Mouse (Mus musculus): ENCODE measurements at regions not wholly inside any gene's neighbourhood (a gene's known extent, or its start where the extent isn't known, plus 50 kb on each side); places are given as distances from the start of the nearest gene placed in this dataset.

DNA sequence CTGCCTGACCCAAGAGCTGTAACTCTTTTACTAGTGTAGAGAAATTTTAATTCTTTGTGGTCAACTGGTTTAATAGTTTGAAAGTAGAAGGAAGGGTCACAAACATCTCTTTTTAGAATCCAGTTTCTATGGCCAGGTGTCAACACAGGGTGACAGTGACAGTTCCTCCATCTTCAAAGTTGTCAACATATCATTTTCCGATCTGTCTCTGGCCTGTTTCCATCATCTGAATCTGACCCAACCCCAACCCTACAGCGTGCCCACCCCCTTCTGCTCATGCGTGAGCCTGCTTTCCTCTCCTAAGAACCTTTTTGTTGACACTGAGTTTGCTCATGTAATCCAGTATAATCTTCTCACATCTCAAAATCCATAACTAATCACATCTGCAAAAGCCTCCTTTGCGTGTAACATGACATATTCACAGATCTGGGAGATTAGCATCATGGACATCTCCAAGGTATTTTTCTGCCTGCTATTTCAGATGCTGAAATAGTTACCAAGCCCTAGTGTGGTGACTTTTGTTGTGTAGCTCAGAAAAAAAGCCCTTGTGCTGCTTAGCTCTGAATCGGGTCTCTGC, 168.4 kb downstream of the B3gnt2 start:
- no peak for DNase-seq (ENCODE audit: low spot score)

DNA sequence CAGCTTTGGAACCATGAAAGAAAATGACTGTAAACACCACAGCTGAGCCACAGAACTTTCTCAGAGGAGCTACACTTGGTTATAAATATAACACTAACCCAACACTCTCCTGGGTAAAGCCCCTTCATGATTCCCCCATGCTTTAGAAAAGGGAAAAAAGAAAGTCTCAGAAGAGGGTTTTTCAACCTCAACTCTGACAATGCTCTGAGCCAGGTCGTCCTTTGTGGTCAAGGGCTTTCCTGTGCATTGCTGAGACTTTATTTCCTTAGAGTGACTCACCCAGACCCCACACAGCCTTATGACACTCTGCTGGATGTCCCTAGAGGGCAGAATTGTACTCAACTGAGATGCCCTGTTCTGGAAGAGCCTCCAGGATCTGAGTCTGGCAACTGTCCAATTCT, 167.8 kb downstream of the B3gnt2 start:
- DNase-seq (ENCODE audit: low spot score): no peak

DNA sequence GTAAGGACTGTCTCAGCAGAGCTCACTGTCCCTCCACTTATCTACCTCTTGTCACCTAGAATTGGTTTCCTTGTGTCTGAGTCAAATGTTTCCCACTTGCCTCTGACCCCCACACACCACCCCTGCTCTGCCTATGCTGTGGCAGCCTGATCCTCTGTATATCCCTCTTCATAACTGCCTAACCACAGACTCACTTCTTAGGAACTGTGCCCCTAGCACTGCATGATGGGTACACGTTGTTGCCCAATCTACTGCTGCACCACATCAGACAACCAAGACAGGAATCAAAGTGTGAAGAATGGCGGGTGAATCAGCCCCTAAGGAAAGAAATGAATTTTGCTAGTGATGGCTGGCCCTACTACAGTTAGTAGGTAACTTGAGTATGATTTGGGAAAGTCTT, 167.4 kb downstream of the B3gnt2 start:
- DNase-seq (ENCODE audit: low spot score): no peak

DNA sequence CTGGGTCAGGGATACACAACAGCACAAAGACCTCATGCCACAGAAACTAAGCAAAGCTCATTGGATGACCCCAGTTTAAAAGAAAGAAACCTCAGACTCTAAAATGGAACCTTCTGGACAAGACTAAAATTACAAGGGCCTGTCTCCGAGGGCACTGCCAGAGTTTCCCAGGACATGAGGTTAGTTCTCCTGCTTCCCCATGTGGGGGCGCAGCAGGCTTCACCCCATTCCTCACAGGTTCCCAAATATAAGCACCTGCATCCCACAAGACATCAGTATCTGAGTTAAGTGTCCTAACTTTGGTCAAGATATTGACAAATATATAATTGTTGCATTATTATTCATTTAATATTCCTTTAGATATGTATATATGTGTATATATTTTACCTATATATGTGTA, 166.8 kb downstream of the B3gnt2 start:
- DNase-seq (ENCODE audit: low spot score): no peak

DNA sequence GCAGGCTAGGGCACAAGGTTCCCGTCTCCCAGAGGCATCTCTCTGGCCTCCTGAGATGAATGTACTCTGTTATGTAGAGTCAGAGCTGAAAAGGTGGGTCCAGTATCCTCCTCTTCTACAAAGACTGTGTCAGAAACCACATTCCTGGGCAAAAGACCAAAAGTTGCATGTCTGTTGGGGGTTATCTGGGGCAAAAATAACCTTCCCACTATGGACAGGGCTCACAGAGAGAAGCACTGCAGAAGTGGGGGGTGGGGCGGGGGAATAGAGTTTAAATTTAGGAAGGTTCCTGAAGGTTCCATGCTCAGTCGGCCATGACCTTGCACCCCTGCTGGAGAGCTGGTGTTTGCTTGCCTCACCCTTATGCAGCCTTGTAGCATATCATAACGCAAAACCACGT, 165.9 kb downstream of the B3gnt2 start:
- DNase-seq (ENCODE audit: low spot score): no peak

DNA sequence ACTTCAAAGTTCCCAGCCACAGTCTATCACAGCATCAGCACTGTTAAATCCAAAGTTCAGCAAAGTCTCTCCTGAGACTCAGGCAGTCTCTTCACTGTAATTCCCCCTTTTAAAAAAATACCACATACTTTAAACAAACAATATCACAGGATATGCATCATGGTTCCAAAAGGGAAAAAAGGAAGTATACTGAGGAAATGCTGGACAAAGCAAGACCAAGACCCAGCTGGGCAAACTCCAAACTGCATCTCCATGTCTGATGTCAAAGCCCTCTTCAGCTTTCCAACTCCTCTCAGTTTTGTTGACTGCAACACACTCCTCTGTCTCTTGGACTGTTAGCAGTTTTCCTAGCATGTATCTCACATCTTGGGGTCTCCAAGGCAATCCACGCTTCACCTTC, 165.5 kb downstream of the B3gnt2 start:
- DNase-seq (ENCODE audit: low spot score): no peak

DNA sequence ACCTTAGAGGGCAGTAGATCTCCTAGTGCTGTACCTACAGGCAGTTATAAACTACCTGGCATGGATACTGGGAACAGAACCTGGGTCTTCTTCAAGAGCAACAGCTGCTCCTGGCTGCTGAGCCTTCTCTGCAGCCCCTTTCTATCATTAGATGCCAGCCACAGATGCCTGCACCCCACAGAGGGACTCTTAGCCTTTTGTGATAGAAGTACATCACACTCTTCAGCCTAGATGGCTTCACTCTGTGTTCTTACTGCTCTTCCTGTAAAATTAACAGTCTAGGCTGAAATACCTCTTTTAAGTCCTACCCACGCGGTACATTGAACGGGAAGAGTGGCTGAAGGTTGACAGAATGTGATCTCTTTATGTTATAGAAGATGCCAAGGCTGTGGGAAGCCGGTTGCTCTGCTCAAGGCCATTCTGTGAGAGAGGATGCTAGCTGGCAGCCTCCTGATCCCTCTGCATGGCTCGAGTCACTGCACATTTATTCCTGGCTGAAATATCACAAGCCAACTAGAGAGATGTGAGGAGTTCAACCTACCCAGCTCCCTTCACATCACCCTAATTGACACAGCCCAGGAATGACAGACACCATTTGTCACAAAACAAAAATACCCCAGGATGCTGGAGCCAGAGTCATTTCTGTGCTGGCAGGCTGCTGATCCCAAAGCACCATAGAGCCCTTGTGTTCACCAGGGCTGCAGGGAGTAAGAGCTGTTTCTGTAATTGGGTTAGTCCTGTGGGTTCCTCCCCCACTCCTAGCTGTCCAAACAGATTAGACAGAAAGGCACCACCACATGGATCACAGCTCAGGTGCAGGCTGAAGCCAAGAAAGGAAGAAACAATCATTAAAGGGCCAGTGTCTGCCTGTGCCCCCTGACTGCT, 162.5 kb downstream of the B3gnt2 start:
- DNase-seq (ENCODE audit: low spot score): no peak

DNA sequence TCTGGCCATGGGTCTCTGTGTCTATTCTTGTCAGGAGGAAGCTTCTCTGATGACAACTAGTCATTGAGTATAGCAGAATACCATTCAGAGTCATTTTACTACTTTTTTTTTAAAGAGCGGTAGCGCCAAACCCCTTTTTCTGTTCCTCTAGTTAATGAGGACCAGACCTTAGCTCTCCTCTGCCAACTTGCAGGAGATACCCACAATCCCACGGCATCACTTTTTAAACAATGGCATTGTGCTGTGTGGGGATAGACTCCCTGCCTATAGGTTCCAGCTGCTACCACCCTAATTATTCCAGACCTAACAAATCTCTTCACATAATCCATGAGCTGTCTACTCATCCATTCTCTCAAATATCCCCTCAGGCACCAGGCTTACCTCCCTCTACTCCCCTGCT, 154.7 kb downstream of the B3gnt2 start:
- no peak for DNase-seq (ENCODE audit: low spot score)
